Mouse (Mus musculus) cortical plate, adult 2 months (tissue): ENCODE results near the gene Agtpbp1.

ENCODE experiments used
- CTCF ChIP-seq: fragments of 200-500 bp; IDR thresholded peaks from 2 replicates; pipeline ENCODE4 v1.5.1; 2011; ENCODE audit warnings: mild to moderate bottlenecking, control low read depth, low read length; ENCODE audit not compliant: insufficient read depth; ENCODE audit errors: extremely low read depth
- POLR2A ChIP-seq: fragments of 200-500 bp; IDR thresholded peaks from 2 replicates; pipeline ENCODE4 v1.6.1; 2011; ENCODE audit warnings: mild to moderate bottlenecking, low read length, control low read depth; ENCODE audit not compliant: insufficient read depth; ENCODE audit errors: extremely low read depth

- TF ChIP-seq CTCF, result no peak
- no peak for TF ChIP-seq POLR2A
Measured at GRCm38 (mm10) chr13:59609885-59610284, 24.9 kb upstream of the Agtpbp1 start.
